Mouse (Mus musculus): ENCODE measurements around the gene Fbxo36. TPM values are rescaled to one million over a fixed set of nuclear protein-coding genes. Genes with fewer than 3 reads are reported as not detected.
A peak's percentile ranks its signal among the peaks of the same experiment; 100 is the strongest.

Fbxo36 gene
- polyA plus RNA-seq, 1 experiment from 2014 or later = 6.7 TPM

DNA sequence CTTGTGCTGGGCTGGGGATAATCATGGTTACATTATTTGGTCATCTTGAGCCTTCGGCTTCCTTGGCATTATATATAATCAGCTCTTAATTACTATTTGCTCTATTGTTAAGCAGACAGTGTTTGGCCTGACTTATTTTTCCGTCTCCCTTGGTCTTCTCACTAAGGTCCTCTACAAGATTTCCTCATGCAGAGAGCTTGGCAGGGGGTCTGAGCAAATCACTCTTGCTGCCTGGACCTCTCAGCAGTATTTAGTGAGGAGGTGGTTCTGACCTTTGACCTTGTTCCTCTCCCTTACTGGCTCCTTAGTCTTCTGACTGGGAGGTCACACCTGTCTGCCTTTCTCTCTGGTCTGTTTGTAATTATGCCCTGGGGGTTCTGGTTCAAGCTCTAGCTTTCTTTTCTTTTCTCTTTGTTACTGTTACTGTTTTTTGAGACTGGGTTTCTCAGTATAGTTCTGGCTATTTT, 42.5 kb downstream of the Fbxo36 start:
- Histone ChIP-seq H3K4me3 (no peak overlapping the region), H3K9me3 (0 out of 2 replicates have a peak, but pooled peaks cover 5% of the 10 kb centered on the region), H3K9ac (no peak overlapping the region), H3K4me1 (no peaks in the 10 kb centered on the region), H3K4me2 (replicated peaks) (no peak overlapping the region), H3K27ac (no peak overlapping the region), H3K36me3 (no peaks in the 10 kb centered on the region), H3K27me3 (replicated peaks) (no peaks in the 10 kb centered on the region)
- WGBS = 26% methylated on average over 2 of the region's 2 CpGs
- ATAC-seq (ENCODE audit: low FRiP score, low read depth) = no peak

DNA sequence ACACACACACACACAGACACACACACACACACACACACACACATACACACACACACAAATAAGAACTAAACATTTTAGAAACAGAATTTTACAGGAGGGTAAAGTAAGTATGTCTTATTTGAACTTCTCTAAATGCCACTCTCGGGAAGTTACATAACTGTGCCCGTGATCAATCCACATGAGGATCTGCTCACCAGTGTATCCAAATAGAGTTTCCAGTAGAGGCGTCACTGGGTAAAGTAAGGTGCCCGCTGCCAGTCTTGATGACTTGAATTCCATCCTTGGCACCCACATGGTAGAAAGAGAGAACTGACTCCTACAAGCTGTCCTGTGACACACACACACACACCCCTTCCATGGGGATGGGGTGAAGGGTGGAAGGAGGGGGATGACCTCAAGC, 43.3 kb downstream of the Fbxo36 start:
- Histone ChIP-seq H3K9ac (no peak overlapping the region), H3K4me2 (replicated peaks) (no peak overlapping the region), H3K9me3 (0 out of 2 replicates have a peak, but pooled peaks cover 5% of the 10 kb centered on the region), H3K4me3 (no peak overlapping the region), H3K27me3 (replicated peaks) (no peaks in the 10 kb centered on the region), H3K27ac (no peak overlapping the region), H3K36me3 (no peaks in the 10 kb centered on the region), H3K4me1 (no peaks in the 10 kb centered on the region)
- no peak for ATAC-seq (ENCODE audit: low FRiP score, low read depth)
- 97% methylated on average over 4 of the region's 4 CpGs for WGBS

DNA sequence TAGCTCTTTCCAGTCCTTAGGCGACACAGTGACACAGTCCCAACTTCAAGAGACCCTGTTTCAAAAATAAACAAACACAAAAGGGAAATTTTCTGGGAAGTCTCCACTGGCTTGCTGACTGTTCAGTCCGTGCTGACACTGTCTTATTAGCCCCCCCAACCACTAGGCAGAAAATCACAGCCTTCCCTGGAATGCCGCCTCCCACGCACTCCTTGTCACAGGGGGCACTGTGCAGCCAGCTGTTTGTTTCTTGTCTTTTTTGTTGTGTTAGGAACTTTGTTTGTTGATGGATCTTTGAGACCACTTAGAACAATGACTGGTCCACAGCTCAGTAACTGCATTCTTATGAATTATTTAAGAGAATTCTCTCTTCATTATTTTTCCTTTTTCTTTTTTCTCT, 44.2 kb downstream of the Fbxo36 start:
- Histone ChIP-seq H3K4me1 (no peaks in the 10 kb centered on the region), H3K36me3 (no peaks in the 10 kb centered on the region), H3K4me2 (replicated peaks) (no peak overlapping the region), H3K27ac (no peak overlapping the region), H3K4me3 (no peak overlapping the region), H3K9ac (no peak overlapping the region), H3K27me3 (replicated peaks) (no peaks in the 10 kb centered on the region), H3K9me3 (0 out of 2 replicates have a peak, but pooled peaks cover 5% of the 10 kb centered on the region)
- ATAC-seq (ENCODE audit: low FRiP score, low read depth) = no peak
- 75% methylated on average over 4 of the region's 4 CpGs for WGBS

DNA sequence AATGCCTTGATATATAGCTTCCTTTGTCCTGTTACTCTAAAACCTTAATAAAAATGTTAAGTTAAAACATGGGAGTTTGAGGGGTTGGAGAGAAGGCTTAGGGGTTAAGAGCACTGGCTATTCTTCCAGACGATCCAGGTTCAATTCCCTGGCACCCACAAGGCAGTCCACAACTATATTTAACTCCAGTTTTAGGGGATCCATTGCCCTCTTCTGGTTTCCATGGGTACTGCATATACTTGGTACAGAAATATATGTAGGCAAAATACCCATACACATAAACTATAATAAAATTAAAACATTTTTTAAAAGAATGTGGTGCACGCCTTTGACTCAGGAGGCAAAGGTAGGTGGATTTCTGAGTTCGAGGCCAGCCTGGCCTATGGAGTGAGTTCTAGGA, 45.5 kb downstream of the Fbxo36 start:
- Histone ChIP-seq H3K27me3 (replicated peaks) (no peaks in the 10 kb centered on the region), H3K9me3 (0 out of 2 replicates have a peak, but pooled peaks cover 5% of the 10 kb centered on the region), H3K27ac (no peak overlapping the region), H3K4me1 (0 out of 2 replicates have a peak, but pooled peaks cover 6% of the 10 kb centered on the region), H3K9ac (no peak overlapping the region), H3K36me3 (no peaks in the 10 kb centered on the region), H3K4me2 (replicated peaks) (no peak overlapping the region), H3K4me3 (no peak overlapping the region)
- WGBS = 87% methylated on average over 3 of the region's 3 CpGs
- ATAC-seq (ENCODE audit: low FRiP score, low read depth) = no peak

DNA sequence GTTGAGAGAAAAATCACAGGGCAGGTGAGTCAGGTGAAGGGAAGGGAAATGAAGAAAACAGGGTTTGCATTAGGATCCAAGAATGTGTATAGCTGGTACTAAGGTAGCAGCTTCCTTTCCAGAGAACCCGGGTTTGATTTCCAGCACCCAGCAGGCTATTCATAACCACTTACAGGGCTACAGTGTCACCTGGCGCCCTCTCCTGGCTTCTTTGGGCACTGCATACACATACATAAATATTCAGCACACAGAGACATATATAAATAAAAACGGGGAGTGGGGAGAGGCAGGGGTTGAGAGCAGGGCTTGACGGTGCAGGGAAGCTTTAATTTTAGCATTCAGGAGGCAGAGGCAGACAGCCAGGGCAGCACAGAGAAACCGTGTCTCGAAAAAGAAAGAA, 46.3 kb downstream of the Fbxo36 start:
- Histone ChIP-seq H3K27me3 (replicated peaks) (no peaks in the 10 kb centered on the region), H3K4me1 (0 out of 2 replicates have a peak, but pooled peaks cover 8% of the 10 kb centered on the region), H3K4me3 (no peak overlapping the region), H3K36me3 (no peaks in the 10 kb centered on the region), H3K4me2 (replicated peaks) (no peak overlapping the region), H3K9me3 (0 out of 2 replicates have a peak, but pooled peaks cover 5% of the 10 kb centered on the region), H3K27ac (no peak overlapping the region), H3K9ac (no peak overlapping the region)
- 85% methylated on average over 6 of the region's 6 CpGs for WGBS
- no peak for ATAC-seq (ENCODE audit: low FRiP score, low read depth)

DNA sequence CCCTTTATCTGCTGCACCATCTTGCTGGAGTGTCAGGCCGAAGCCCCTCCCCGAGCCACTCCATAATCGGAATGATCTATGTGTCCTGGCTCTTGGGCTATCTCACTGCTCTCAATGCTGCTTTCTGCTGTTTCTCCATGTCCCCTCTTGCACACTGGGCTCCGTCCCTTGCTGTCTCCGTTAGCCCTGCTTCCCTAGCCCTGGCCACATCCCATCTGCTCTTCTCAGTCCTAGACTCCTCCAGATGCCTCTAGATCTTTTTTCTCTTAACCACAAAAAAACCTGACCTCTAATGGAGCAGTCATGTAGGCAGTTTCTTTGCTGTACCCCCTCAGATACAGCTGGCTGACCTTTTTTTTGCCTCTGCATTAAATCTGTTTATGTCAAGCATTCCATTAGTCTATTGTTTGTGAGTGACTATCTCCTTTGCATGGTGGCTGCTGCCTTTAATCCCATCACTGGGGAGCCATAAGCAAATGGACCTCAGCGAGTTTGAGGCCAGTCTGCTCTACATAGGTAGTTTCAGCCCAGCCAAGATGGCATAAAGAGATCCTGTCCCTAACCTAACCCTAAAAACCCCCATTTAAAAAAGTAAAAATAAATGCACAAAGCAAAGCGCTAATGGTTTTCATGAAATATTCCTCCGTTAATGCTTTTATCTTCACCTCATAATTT, 49.8 kb downstream of the Fbxo36 start:
- ATAC-seq (ENCODE audit: low FRiP score, low read depth) = peak; percentile 59; the same call in 1 of the 2 replicates
- Histone ChIP-seq H3K36me3 (no peaks in the 10 kb centered on the region), H3K4me2 (replicated peaks) (peak overlapping the region; percentile 18; the same call in 1 of the 2 replicates), H3K9ac (no peak overlapping the region), H3K4me1 (0 out of 2 replicates have a peak, but pooled peaks cover 8% of the 10 kb centered on the region), H3K9me3 (0 out of 2 replicates have a peak, but pooled peaks cover 5% of the 10 kb centered on the region), H3K27me3 (replicated peaks) (no peaks in the 10 kb centered on the region), H3K27ac (peak overlapping the region; percentile 15; the same call in 1 of the 2 replicates), H3K4me3 (no peak overlapping the region)
- WGBS = 63% methylated on average over 8 of the region's 8 CpGs

DNA sequence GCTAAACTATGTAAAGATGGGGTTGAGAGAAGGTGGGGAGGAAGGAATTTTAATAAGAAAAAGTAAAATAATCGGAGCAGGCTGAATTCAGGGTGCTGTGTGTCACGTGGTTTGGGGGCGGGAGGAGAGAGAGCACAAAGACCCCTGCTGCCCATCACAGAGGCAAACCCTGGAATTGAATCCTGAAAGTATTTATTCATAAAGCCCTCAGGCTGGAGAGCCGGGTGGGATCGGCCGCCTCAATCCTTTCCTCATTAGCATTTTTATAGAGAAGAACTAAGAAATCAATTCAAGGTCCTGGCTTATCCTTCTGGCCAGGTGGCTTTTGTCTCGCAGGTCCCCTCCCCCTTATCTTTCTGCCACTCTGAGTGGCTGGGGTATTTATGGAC, 50.4 kb downstream of the Fbxo36 start:
- H3K27me3 ChIP-seq (replicated peaks) = no peaks in the 10 kb centered on the region
- H3K27ac ChIP-seq = no peak overlapping the region
- WGBS = 18% methylated on average over 7 of the region's 7 CpGs
- H3K9ac ChIP-seq = no peak overlapping the region
- H3K4me3 ChIP-seq = no peak overlapping the region
- H3K36me3 ChIP-seq = no peaks in the 10 kb centered on the region
- H3K4me2 ChIP-seq (replicated peaks) = peak overlapping the region; percentile 18; the same call in 1 of the 2 replicates
- 0 out of 2 replicates have a peak, but pooled peaks cover 5% of the 10 kb centered on the region for H3K9me3 ChIP-seq
- peak; percentile 90 for ATAC-seq (ENCODE audit: low FRiP score, low read depth)
- H3K4me1 ChIP-seq = 0 out of 2 replicates have a peak, but pooled peaks cover 8% of the 10 kb centered on the region

DNA sequence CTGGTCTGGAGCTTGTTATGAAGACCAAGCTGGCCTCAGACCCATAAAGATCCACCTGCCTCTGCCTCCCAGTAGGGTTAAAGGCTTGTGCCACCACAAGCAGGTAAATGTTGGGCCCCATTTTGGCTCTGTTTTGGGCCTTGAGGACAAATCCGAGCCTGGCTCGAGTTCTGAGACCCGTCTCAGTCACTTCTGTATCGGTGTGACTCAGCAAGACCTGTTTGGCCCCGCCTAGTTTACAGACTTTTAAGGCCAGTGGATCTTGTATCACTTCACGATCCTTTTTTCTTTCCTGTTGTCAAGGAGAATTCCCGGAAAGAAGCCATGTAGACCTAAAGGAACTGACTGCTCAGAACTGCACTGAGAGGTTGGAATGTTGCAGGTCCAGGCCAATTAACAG, 50.9 kb downstream of the Fbxo36 start:
- peak; percentile 7; the same call in 1 of the 2 replicates for ATAC-seq (ENCODE audit: low FRiP score, low read depth)
- H3K4me2 ChIP-seq (replicated peaks) = 0 out of 2 replicates have a peak overlapping the region, but pooled peaks have one; percentile 18
- H3K9me3 ChIP-seq = 0 out of 2 replicates have a peak, but pooled peaks cover 5% of the 10 kb centered on the region

DNA sequence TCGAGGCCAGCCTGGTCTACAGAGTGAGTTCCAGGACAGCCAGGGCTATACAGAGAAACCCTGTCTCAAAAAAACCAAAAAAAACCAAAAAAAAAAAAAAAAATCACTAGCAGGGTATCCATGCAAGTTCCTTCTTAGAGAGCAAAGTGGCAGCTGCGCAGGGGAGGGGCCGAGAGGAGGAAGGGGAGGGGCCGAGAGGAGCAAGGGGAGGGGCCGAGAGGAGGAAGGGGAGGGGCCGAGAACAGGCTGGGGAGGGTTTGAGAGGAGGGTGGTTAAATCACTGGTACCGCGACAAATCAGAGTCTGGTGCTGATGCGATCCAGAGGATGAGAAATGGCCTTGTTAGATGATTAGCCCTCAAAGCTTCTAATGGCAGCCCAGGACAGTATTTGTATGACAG, 52.1 kb downstream of the Fbxo36 start:
- H3K4me3 ChIP-seq = no peak overlapping the region
- H3K27ac ChIP-seq = no peak overlapping the region
- no peak overlapping the region for H3K9ac ChIP-seq
- no peak for ATAC-seq (ENCODE audit: low FRiP score, low read depth)
- no peaks in the 10 kb centered on the region for H3K9me3 ChIP-seq
- H3K4me1 ChIP-seq = 0 out of 2 replicates have a peak, but pooled peaks cover 8% of the 10 kb centered on the region
- H3K27me3 ChIP-seq (replicated peaks) = no peaks in the 10 kb centered on the region
- H3K36me3 ChIP-seq = no peaks in the 10 kb centered on the region
- 89% methylated on average over 9 of the region's 9 CpGs for WGBS
- no peak overlapping the region for H3K4me2 ChIP-seq (replicated peaks)

More for the DNA sequence above, 50.9 kb downstream of the Fbxo36 start:
- WGBS = 86% methylated on average over 7 of the region's 7 CpGs
- H3K4me3 ChIP-seq = no peak overlapping the region
- H3K27me3 ChIP-seq (replicated peaks) = no peaks in the 10 kb centered on the region
- no peaks in the 10 kb centered on the region for H3K36me3 ChIP-seq
- 0 out of 2 replicates have a peak overlapping the region, but pooled peaks have one; percentile 53 for H3K27ac ChIP-seq
- 0 out of 2 replicates have a peak, but pooled peaks cover 8% of the 10 kb centered on the region for H3K4me1 ChIP-seq
- no peak overlapping the region for H3K9ac ChIP-seq

DNA sequence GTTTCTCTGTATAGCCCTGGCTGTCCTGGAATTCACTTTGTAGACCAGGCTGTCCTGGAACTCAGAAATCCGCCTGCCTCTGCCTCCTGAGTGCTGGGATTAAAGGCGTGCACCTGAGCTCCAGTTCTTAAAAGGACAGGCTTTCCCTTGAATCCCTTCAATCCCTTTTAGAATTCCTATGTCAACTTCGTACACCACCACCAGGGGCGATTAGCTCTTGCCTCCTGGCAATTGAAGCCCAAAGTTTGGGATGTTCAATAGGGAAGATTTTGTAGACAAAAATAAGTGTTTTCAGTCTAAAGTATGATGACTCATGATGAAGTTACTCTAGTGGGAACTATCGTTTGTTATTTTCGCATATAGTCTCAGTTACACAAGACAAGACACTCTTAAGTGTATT, 57.7 kb downstream of the Fbxo36 start:
- WGBS = 84% methylated on average over 6 of the region's 6 CpGs

DNA sequence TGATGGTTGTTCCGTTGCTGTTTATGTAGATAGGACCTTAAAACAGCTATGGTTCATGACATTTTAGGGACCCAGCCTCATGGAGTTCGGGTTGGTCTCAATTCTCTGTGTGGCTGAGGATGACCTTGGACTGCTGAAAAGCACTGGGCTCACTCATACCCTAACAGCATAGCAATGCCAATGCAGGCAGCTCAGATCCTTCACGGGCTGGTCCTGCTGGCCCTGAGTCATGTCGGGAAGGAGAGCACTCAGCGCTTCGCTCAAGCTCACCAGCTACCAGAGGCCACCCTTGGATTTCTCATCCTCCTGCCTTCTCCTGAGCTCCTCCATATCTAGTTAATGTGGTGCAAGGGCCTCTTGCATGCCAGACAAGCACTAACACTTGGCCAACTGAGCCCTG, 59.5 kb downstream of the Fbxo36 start:
- Histone ChIP-seq H3K36me3 (no peaks in the 10 kb centered on the region), H3K9me3 (no peaks in the 10 kb centered on the region), H3K4me1 (no peaks in the 10 kb centered on the region), H3K27me3 (replicated peaks) (no peaks in the 10 kb centered on the region), H3K9ac (no peak overlapping the region), H3K4me3 (no peak overlapping the region), H3K27ac (no peak overlapping the region), H3K4me2 (replicated peaks) (no peak overlapping the region)
- 88% methylated on average over 6 of the region's 6 CpGs for WGBS
- no peak for ATAC-seq (ENCODE audit: low FRiP score, low read depth)

More for the DNA sequence above, 57.7 kb downstream of the Fbxo36 start:
- Histone ChIP-seq H3K4me1 (no peaks in the 10 kb centered on the region), H3K4me3 (no peak overlapping the region), H3K9me3 (no peaks in the 10 kb centered on the region), H3K9ac (no peak overlapping the region), H3K27ac (no peak overlapping the region), H3K4me2 (replicated peaks) (no peak overlapping the region), H3K27me3 (replicated peaks) (no peaks in the 10 kb centered on the region), H3K36me3 (no peaks in the 10 kb centered on the region)
- ATAC-seq (ENCODE audit: low FRiP score, low read depth) = no peak

DNA sequence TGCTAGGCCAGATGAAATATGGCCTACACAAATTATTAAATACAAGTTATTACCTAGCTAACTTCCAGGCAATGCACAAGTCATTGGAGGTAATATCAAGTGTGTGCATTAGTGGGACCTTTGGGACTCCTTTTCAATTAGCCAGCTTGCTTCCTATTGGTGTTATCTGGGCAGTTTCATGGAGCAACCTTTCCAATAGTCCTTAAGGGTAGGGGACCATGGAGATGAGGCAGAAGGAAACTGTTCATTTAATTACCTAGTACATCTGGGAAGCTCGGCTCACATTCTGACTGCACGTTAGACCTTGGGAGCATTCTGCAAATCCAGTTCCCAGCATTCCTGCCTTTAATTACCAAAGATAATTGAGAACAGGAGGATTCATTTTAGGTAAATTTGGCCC, 64.8 kb downstream of the Fbxo36 start:
- Histone ChIP-seq H3K4me1 (no peaks in the 10 kb centered on the region), H3K4me3 (no peak overlapping the region), H3K4me2 (replicated peaks) (no peak overlapping the region), H3K9ac (no peak overlapping the region), H3K27ac (no peak overlapping the region), H3K9me3 (no peaks in the 10 kb centered on the region), H3K27me3 (replicated peaks) (no peaks in the 10 kb centered on the region), H3K36me3 (no peaks in the 10 kb centered on the region)
- no peak for ATAC-seq (ENCODE audit: low FRiP score, low read depth)
- 82% methylated on average over 2 of the region's 2 CpGs for WGBS

Data from neural tube, embryonic 12.5 days (tissue).